Mouse (Mus musculus) gastrocnemius, postnatal 4 days (tissue): Measurements from ENCODE around the gene Cask. TPM values are rescaled to one million over a fixed set of nuclear protein-coding genes. Genes with fewer than 3 reads are reported as not detected.
A peak's percentile ranks its signal among the peaks of the same experiment; 100 is the strongest.

Experiments used
- DNase-seq, 2 experiments: peaks; one replicate each; pipeline ENCODE4 v3.0.0; 2021 to 2022; ENCODE audit warnings: low spot score in 2 of 2, mixed read lengths in 2 of 2
- total RNA-seq, 2 experiments: library from RNA; stranded (reverse); gene quantifications; 2 replicates each; pipeline ENCODE4 v1.2.3; 2021

Cask gene
- total RNA-seq, 2 experiments from 2014 or later, result 35.7 to 46.0 TPM

DNA sequence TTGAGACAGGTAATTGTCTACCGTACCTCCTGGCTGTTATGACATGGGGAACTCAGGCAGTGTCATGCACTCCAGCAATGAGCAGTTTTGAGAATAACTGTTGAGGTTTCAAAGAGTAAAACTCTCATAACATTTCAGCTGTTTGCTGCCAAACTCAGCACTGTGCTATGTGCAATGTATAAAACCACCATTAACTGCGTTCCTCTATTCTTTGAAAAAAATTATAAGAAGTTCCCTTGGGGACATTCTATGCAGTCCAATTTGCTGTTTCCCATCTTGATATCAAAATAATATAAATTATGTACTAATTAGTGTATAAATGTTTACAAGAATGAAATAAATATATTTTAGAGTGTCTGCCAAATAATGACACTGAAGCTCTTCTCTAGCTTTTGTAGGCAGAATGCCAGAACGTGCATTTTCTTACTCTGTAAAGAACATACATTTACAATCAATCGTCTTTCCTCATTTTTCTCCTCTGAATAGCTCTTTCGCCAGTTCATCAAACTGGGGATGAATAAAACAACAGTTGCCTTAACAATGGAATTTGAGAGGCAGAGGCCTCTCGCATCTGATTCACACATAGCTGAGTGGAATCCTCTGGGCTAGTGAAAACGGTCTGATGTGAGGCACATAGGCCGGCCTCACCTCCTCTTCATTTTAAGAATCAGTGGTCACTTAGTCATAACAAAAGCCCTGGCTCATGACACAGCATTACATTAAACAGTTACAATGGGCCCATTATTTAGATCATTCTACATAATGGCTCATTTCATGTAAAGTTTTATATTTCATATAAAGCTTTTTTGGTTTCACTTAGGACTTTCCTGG is 125.4 kb downstream of the Cask start:
- no peak for DNase-seq

DNA sequence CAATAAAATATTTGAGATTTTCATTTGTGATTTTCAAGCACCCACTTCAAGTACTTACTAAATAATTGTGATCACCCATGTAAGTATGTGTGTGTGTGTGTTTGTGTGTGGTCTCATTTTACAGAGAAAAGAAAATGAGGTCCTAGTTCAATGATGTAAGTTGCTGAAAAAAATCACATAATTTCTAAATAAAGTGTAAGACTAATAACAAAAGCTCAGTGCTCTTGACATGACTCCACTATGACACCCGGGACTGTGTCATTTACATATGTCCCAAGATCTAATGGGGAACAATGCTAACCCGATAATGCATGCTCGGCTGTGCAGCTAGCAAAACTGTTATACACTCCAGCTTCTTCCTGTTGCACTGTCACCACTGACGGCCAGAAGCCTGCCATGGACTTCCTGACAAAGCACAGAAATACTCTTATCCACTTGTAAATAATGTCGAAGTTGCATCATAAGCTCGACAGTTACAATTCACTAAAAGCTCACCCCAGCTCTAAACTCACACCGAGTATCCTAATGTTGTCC is 130.8 kb downstream of the Cask start:
- no peak for DNase-seq

DNA sequence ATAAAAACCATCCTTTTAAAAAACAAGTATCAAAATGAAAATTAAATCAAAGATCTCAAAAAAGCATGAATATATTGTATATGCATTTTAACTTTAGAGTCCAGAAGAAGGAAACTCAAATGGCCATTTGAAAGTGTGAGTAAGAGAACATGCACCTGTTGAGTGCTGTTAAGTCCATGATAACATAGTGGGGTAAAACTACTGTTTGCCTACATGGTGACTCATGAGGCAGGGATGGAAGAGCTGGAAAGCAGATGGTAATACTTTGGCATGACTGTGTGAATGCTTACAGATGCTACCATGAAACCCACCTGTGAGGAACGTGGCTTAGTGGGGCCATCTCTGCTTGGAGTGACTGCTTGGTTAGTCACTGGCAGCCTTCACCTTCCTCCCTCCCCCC is 132.9 kb downstream of the Cask start:
- no peak for DNase-seq

DNA sequence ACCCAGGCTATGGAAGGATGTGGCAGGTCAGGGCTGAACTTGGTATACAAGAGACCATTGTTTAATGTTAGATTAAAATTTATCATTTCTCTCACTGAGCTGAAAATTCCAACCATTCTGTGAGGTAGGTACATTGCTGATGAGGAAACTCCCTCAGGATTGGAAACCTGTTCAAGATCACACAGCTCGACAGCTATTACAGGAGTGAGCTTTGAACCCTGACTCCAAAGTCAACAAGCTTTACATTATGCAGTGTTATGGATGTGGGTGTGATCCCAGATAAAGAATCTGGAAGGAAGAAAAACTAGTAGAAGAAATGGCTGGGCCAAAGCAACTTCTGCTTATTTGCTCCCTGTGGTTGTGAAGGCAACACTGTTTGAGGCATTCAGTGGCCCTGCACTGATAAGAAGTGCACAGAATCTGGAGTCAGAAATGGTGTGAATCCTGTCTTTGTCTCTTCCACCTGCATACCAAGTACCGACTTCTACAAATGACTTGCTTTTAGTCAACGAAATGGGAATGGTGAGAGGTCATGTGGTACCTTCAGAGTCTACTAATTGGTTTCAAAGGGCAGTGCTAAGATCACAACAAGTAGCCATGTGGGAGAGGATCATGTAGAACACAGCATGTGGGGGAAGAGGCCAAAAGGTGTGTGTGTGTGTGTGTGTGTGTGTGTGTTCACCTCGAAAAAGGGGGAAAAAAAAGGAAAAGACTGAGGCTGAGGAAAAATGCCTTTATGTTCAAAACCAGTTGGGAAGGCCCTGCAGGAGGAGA is 134.2 kb downstream of the Cask start:
- no peak for DNase-seq

DNA sequence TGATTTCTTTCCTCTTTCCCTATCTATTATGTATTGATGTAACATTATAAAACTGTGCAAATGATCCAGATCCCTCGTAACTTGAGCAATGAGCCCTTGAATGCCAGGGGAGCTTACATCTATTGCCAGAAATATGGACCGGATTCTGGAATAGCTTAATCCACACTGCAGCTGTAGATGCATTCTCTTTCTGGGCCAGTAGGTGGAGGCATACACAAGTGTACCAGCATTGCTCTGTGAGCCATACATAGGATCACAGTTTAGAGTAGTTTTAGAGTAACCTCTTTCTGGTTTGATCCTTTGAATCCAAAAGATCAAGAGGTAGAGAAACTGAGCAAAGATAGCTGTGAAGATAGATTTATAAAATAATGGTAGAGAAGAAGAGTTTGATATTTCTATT is 141.0 kb downstream of the Cask start:
- DNase-seq, result peak in 1 of 2 experiments; percentile 35

DNA sequence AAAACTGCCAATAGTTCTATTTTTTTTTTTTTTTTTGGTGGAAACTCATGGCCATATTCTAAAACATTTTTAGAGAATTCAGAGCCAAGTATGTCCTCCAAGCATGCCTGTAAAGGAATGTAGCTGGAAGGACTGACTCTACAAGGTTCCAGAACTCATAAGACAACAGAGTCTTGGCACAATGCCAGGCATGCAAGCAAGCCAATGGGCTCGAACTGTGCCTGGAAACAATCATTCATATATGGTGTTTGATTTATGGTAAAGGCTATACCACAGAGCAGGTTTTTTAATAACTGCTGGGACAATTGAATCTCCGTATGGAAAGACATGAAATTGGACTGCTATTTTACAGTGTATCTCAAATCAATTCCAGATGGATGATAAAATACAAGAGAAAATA is 146.1 kb downstream of the Cask start:
- DNase-seq, result peak; percentile 26 to 31

DNA sequence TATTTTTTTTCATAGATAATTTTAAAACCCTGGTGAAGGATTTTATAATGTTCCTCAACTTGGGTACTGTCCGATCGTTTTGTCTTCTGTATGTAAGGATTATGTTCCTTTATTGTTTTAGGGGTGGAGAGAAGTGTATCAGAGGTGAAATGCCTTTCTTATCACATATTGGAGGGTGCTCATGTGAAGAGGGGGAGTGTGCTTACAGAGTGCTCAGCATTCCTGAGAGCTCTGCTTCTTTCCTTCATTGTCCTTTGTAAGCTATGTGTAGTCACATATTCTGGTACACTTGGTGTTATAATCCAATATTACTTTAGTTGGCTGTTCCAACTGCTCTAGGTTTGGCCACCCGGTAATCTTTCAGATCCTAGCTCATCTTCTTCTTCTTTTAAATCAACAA is 150.5 kb downstream of the Cask start:
- no peak for DNase-seq

DNA sequence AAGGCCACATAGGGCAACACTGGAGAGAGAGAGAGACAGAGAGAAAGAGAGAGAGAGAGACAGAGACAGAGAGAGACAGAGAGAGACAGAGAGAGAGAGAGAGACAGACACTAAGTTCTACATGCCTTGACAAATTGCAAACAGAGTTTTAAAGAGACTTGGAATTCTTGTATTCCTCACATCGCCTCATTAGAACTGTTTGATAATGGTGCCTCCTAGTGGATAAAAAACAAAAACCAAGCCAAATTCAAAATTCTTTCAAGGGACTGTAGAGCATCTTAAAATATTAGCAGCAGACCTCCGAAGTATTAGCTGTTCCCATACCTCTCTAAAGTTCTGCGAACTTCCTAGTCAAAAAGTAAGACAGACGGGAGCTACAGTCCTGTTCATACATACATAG is 159.3 kb downstream of the Cask start:
- DNase-seq, result no peak

DNA sequence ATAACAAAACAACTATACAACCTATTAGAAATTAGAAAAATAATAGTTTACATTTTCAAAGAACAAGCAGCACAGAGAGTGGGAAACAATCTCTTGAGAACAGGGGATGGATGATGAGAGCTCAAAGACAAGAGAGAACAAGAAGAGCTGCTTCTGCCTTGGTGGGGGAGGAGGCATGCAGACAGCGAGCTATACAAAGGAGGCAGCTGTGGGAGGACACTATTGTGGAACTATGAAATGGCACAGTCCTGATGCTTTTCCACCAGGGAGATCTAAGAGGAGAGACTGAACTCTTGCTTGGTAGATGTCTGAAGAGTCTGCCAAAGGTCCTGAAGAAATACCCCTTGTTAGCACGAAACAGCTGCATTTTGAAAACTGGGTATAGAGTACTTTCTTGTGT is 162.8 kb downstream of the Cask start:
- DNase-seq, result no peak

DNA sequence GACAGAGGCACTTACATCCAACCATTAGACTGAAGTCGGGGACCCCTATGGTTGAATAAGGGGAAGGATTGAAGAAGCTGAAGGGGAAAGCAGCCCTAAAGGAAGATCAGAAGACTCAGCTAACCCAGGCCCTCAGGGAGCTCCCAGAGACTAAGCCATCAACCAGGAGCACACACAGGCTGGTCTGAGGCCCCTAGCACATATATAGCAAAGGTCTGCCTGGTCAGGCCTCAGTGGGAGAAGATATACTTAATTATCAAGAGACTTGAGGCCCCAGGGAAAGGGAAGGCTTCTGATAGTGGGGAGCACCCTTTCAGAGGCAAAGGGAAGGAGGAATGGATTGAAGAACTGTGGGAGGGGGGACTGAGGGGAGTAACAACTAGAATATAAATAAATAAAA is 164.6 kb downstream of the Cask start:
- DNase-seq, result no peak

DNA sequence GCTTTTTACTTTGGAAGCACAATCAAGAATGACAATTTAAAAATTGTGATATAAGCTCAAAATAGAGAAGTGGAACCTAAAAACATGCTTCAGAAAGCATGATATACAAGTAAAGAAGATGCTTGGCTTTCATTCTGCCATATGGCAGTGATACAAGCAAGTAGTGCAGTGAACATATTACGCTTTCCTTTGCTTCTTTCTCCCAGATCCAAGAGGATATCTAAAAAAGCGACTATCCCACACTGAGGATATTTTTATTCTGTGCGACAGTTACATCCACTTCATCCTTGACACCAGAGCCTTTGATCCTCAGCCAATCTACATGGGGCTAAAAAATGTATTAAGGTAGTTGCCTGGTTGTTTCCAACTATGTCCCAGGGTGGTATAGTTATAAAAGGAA is 169.4 kb downstream of the Cask start:
- DNase-seq, result no peak

DNA sequence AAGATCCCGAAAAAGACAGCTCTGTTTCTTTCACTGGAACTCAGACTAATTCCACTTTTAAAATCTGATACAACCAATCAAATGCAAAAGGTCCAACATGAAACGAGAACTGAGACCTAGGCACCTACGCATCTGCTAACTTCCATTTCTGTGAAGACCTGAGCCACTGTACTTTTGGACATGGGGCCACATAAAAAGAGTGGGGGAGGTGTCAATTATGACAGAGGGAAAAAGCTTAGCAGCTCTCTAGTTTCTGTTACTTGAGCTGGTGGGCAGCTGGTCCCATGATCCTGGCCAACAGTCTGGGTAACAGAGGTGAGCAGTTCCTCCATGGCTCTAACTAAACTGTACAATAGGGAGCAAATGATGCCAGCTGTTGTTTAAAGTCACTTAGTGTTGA is 178.2 kb downstream of the Cask start:
- DNase-seq, result no peak

DNA sequence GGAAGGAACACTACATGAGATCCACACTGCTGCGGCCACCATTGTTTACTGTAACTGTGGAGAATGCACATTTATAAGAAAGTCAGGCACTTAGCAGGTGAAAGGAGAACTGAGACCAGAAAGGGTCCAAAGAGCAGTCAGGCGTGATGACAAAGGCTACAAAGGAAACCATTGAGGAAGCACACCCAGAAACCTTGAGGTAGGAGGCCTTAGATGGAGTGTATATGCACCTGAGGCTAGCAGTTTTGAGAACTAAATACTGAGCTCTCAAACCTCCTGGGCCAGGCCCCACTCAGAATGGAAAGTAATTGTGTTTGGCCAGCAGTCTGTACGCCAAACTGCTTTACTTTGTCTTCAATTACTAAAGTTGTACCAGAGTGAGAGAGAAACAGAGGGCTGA is 180.8 kb downstream of the Cask start:
- no peak for DNase-seq

DNA sequence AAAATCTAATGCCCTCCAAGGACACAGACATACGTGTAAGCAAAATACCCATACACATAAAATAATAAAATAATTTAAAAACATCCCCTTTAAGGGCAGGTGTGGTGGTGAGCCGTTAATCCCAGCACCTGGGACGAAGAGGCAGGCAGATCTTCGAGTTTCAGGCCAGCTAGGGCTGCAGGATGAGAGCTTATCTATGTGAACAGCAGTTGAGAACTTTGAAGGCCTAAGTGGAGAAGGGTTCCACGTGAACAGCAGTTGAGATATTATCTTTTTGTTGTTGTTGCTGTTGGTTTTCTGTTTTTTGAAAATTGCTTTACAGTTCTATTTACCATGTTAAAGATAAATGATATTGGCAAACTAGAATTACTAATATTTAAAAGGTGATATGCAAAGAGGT is 182.3 kb downstream of the Cask start:
- no peak for DNase-seq

DNA sequence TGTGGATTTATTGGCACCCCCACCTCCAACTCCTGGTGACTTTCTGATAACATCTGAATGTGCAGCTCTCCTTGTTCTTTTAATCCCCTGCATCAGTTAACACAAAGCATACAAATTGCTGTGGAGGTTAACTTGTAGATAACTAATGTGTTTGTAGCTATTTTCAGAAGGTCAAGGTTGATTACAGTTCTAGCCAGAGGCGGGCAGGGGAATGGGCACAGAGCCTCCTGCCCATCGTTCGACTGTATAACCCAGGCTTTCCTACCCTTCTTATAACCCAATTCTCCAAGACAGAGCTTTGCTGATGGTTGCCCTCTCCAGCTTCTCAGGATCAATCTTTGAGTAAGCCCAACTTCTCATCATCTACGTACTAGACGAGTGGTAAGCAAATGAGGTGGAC is 190.1 kb downstream of the Cask start, which contains the start of gene Gpr82:
Gene Gpr82 (plus strand): TSS at position 301 of the 400 bp plus-strand sequence.
- no peak for DNase-seq

DNA sequence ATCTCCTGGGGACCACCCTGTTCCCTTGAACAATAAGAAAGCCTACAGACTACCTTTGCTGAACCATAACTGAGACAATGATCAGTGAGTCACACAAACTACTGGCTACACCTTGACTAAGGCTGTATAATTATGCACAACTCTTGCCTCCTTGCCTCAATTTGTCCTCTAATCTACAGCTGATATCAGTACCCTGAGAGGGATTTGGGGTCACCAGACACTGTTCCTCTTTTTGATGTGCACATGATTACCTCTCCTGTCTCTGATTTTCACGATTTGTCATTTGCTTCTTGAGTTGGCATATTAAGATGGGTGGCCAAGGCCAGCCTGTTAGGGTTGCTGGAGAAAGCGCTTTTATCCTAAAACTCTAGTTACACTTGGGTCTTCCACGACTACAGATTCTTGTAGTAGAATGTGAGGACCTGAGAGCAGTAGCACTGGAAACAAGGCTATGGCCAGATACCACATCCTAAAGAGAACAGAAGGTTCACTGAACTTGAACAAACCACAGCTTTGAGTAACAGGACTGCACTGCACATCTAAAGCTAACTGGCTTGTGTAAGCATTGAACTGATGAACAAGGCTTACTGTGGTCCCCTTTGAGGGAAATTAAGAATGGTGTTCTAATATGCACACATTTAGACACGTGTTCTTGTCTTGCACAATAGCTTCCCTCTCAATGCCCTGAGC is 191.8 kb downstream of the Cask start:
- DNase-seq, result no peak

DNA sequence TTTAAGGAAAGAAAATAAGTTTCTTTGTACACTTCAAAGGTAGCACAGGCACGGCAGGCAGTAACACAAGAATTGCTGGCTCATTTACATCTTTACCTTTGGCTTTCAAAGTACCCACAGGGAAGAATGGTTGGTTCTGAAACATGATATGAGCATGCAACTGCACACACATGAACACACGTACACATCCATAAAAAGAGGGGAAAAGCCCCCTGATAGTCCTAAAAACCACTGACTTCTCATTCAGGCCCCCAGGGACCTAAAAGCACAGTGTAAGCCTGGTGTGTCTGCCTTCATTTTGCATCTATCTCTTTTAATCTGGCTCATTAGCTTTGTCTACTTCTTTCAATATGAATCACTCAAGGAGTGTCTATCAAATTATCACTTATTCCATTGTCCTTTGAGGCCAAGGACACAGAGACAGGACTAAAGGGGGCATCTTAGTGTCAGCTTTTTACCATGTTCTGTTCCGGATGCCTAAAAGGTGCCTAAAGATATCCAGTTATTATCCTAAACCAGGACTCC is 192.5 kb downstream of the Cask start:
- DNase-seq, result no peak

DNA sequence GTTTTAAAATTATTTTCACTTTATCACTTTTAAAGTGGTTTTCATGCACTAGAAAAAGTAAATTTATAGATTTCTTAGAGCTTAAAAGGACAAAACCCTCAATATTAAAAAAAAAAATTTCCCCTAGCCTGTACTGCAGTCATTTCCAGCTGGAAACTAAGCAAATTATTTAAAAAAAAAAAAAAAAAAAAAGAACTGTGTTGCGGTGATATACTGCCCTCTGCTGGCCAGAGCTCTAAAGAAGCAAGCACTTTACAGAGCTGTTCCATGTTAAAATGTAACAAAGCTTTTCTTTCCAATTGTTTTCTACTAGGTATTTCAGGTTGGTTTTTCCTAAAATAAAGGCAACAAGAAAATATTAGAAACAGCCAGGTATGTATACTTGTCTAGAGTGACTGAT is 194.4 kb downstream of the Cask start:
- DNase-seq, result peak in 1 of 2 experiments; percentile 53

DNA sequence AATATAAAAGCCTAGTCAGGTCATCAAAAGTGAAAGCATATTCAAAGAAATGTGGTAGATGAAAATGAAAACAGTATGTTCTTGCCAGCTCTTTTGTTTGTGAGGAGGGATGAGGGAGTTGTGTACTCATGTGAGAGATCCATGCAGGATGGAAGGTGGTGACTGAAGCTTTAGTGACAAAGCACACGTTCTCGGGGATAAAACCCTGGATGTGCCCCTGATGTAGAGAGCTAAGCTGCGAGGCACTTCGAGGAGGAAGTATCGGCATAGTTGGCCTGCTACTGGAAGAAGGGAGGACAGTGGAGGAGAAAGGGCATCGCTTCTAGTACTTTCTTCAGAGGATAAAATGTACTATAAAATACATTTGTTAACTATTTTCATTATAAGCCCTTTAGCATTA is 195.3 kb downstream of the Cask start:
- no peak for DNase-seq

DNA sequence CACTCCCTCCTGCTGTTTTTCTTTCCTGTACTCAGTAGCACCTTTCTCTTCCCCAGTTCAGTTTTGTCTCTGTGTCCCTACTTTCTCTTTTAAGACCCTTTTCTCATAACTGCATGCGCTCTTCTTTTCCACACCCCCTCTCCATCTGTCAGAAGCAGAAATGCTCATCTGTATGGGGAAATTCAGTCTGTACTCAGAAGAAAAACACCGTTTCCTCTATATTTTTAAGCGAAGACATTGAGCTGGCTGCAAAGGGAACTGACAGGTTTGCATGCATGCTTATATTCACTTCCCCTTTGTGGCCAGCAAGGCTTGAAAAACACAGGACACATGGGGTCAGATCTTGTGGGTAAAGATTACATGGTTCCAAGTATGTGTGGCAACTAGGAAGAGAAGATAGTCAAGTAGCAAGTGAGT is 196.2 kb downstream of the Cask start:
- DNase-seq, result no peak

DNA sequence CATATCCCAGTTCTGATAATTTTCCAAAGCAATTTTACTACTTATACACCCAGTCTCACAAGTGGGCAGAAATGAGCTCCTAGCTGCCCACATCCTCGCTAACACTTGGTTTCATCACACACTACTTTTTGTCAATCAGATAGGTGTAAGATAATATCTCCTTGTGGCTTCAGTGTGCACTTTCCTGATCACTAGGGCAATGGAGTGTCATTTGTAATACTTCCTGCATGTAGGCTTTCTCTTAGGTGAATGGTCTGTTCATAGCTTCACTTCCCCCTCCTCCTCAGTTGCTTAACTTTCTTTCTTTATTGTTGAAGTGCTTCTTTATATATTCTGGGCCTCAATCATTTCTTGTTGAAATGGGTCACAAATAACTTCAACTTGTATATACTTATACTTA is 198.9 kb downstream of the Cask start:
- no peak for DNase-seq
